Mouse (Mus musculus): ENCODE results near the gene Mcm5. TPM values are rescaled to one million over a fixed set of nuclear protein-coding genes. Genes with fewer than 3 reads are reported as not detected.

Mcm5 gene
- polyA plus RNA-seq, 2 experiments from 2014 or later: 32.9 to 59.3 TPM

GRCm38 (mm10) chr8:75172009-75172685, 62.8 kb downstream of the Mcm5 start:
- ATAC-seq: no peak

Other genes with a start within 250 kb of the Mcm5 start
- gene Isx, start 236.4 kb upstream of the Mcm5 start, polyA plus RNA-seq (2017; shearing (Covaris generic)): not detected
- 10 to 100 TPM; 34.7 to 52.0 TPM for gene Hmgxb4, start 116.2 kb upstream of the Mcm5 start, polyA plus RNA-seq (2017; shearing (Covaris generic))
- 10 to 100 TPM; 14.1 to 14.6 TPM for gene Tom1, start 75.9 kb upstream of the Mcm5 start, polyA plus RNA-seq (2017; shearing (Covaris generic))
- 10 to 100 TPM in 1 of 2 experiments, 1 to 10 TPM in 1; 3.9 to 13.8 TPM for gene Hmox1, start 15.9 kb upstream of the Mcm5 start, polyA plus RNA-seq (2017; shearing (Covaris generic))
- gene Rasd2, start 104.4 kb downstream of the Mcm5 start, polyA plus RNA-seq (2017; shearing (Covaris generic)): not detected